Mouse (Mus musculus) testis, adult 2 months (tissue): Measurements from ENCODE around the gene Polr1e.

Source experiments
- CTCF ChIP-seq: fragments of 200-500 bp; IDR thresholded peaks from 2 replicates; pipeline ENCODE4 v1.5.1; 2012; ENCODE audit warnings: low read depth, mild to moderate bottlenecking, inconsistent platforms, low read length, moderate library complexity; ENCODE audit not compliant: control insufficient read depth, insufficient read depth, insufficient replicate concordance
- POLR2A ChIP-seq: fragments of 200-500 bp; IDR thresholded peaks from 2 replicates; pipeline ENCODE4 v1.6.1; 2012; ENCODE audit warnings: low read depth, mild to moderate bottlenecking, inconsistent platforms, low read length, moderate library complexity; ENCODE audit not compliant: control insufficient read depth

- TF ChIP-seq POLR2A (no peak), CTCF (no peak)
These were observed 36.5 kb upstream of the Polr1e start for GRCm38 (mm10) chr4:44981974-44982287.
